Mouse (Mus musculus) small intestine, adult 2 months (tissue): ENCODE results near the gene Psmb4. TPM values are rescaled to one million over a fixed set of nuclear protein-coding genes. Genes with fewer than 3 reads are reported as not detected.
A peak's percentile ranks its signal among the peaks of the same experiment; 100 is the strongest.
"Not testable (repeated sequence)": the region's sequence is repeated elsewhere in the genome, so short reads cannot be mapped to it uniquely, and the experiment has no call there.

ENCODE experiments used
- H3K27ac ChIP-seq: fragments of 200-500 bp; 2 replicates; pipeline ENCODE4 v1.5.1; 2012; ENCODE audit warnings: low read depth, low read length, control low read depth, inconsistent platforms; ENCODE audit not compliant: insufficient read depth
- H3K27me3 ChIP-seq: fragments of 200-500 bp; 2 replicates; pipeline ENCODE4 v1.6.1; 2012; ENCODE audit warnings: mild to moderate bottlenecking, moderate library complexity, low read length, inconsistent platforms; ENCODE audit not compliant: control insufficient read depth, insufficient read depth
- H3K36me3 ChIP-seq: fragments of 200-500 bp; 2 replicates; pipeline ENCODE4 v1.6.1; 2012; ENCODE audit warnings: mild to moderate bottlenecking, low read length, control low read depth, inconsistent platforms; ENCODE audit not compliant: control insufficient read depth, insufficient read depth
- H3K4me1 ChIP-seq: fragments of 200-500 bp; 2 replicates; pipeline ENCODE4 v1.6.1; 2012; ENCODE audit warnings: low read length, inconsistent platforms, mixed read lengths; ENCODE audit not compliant: control insufficient read depth, insufficient read depth, insufficient read length
- H3K4me3 ChIP-seq: fragments of 200-500 bp; 2 replicates; pipeline ENCODE4 v1.5.1; 2012; ENCODE audit warnings: low read depth, mild to moderate bottlenecking, control low read depth, inconsistent platforms, low read length, moderate library complexity
- CTCF ChIP-seq: fragments of 200-500 bp; IDR thresholded peaks from 2 replicates; pipeline ENCODE4 v1.5.1; 2012; ENCODE audit warnings: low read depth, mild to moderate bottlenecking, control low read depth, inconsistent platforms, low read length, moderate library complexity, mixed read lengths; ENCODE audit not compliant: insufficient replicate concordance, insufficient read length; ENCODE audit errors: extremely low read depth
- POLR2A ChIP-seq: fragments of 200-500 bp; IDR thresholded peaks from 2 replicates; pipeline ENCODE4 v1.6.1; 2012; ENCODE audit warnings: low read depth, mild to moderate bottlenecking, control low read depth, inconsistent platforms, low read length, moderate library complexity
- WGBS: fragments of 180-500 bp; shearing (Covaris S2); methylation state at CpG from one replicate; pipeline ENCODE4 v1.1.7; 2018; 5-methylcytosine and 5-hydroxymethylcytosine counted together
- polyA plus RNA-seq: library from polyadenylated mRNA; depleted of rRNA; stranded (reverse); fragments of >200 nt; gene quantifications from 2 replicates; pipeline ENCODE4 v1.2.3, GENCODE M21; 2012

Gene Psmb4
- polyA plus RNA-seq, 1 experiment = 173 TPM

DNA sequence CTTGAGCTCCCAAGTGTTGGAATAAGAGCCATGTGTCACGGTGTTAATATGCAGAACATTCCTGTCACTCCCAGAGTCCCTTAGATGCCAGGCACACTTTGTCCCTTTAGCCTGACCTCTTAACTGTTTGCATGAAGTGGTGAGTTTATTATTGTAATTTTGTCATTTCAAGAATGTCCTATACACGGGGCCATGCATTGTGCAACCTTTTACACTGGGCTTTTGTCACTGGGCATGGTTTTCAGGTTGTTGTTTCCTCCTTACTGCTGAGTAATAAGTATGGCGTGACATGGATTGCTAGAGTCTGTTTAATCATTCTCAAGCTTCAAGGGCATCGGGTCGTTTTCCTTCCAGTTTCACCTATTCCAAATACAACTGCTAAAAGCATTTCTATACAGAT lies 27.0 kb upstream of the Psmb4 start:
- Histone ChIP-seq H3K4me1 (peaks cover 7% of the 10 kb centered on the region; the same call in 1 of the 2 replicates), H3K4me3 (no peak overlapping the region), H3K36me3 (no peaks in the 10 kb centered on the region), H3K27me3 (no peaks in the 10 kb centered on the region), H3K27ac (peak overlapping the region; percentile 46)
- TF ChIP-seq POLR2A = no peak
- no peak for TF ChIP-seq CTCF
- 21% methylated on average over 5 of the region's 5 CpGs for WGBS

DNA sequence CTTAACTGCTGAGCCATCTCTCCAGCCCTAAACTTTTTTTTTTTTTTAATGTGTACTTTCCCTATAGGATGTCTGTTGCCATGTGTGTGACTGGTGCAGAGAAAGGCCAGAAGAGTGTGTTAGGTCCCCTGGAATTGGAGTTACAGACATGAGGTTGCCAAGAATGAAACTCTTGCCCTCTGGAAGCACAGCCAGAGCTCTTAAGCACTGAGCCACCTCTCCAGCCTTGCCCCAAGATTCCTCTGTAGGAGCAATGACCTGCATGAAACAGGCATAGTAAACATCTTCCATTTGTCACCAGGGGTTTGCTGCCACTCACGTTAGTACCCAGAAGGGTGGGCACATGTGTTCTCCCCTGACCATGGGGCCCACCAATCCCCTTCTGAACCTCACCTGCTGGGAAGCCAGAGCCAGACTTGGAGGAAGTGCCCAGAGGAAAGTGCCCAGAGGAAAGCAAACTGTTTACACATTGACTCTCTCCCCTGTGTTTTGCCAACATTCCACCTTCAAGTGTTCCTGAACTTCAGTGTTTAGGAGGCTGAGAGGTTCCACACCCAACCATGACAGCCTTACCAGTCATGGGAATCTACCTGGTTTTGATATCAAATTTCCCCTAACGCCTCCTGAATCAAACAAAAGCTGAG lies 24.4 kb upstream of the Psmb4 start:
- TF ChIP-seq POLR2A (no peak), CTCF (no peak)
- Histone ChIP-seq H3K27ac (no peak overlapping the region), H3K36me3 (no peaks in the 10 kb centered on the region), H3K4me1 (peaks cover 4% of the 10 kb centered on the region; the same call in 1 of the 2 replicates), H3K27me3 (no peaks in the 10 kb centered on the region), H3K4me3 (no peak overlapping the region)
- WGBS = 64% methylated on average over 2 of the region's 2 CpGs

DNA sequence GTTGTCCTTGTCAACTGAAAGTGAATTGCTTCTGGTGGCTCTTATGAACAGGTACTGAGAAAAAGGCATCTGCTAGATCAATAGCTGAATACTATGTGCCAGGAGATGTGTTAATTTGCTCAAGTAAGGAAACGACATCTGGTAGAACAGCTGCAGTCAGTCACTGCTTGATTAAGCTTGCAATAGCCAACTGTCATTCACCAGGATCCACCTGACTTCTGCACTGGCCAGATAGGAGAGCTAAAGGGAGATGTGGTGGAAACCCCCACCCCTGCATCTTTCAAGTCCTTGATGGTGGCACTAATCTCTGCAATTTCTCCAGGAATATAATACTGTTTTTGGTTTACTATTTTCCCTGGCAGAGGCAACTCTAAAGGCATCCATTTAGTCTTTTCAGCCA lies 19.7 kb upstream of the Psmb4 start:
- 43% methylated on average over 1 of the region's 1 CpGs for WGBS

DNA sequence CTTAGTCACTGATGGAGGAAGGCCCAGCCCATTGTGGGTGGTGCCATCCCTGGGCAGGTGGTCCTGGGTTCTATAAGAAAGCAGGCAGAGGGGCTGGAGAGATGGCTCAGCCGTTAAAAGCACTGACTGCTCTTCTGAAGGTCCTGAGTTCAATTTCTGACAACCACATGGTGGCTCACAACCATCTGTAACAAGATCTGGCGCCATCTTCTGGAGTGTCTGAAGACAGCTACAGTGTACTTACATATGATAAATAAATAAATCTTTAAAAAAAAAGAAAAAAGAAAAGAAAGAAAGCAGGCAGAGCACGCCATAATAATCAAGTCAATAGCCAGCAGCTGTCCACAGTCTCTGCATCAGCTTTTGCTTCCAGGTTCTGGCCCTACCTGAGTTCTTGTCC lies 18.0 kb upstream of the Psmb4 start:
- not testable (repeated sequence) for H3K36me3 ChIP-seq, H3K27ac ChIP-seq, H3K4me3 ChIP-seq, H3K4me1 ChIP-seq, H3K27me3 ChIP-seq
- WGBS = 63% methylated on average over 3 of the region's 3 CpGs

More for the DNA sequence above, 19.7 kb upstream of the Psmb4 start:
- Histone ChIP-seq H3K27me3 (no peaks in the 10 kb centered on the region), H3K4me3 (no peak overlapping the region), H3K4me1 (no peaks in the 10 kb centered on the region), H3K36me3 (no peaks in the 10 kb centered on the region), H3K27ac (no peak overlapping the region)
- TF ChIP-seq POLR2A (no peak), CTCF (no peak)

DNA sequence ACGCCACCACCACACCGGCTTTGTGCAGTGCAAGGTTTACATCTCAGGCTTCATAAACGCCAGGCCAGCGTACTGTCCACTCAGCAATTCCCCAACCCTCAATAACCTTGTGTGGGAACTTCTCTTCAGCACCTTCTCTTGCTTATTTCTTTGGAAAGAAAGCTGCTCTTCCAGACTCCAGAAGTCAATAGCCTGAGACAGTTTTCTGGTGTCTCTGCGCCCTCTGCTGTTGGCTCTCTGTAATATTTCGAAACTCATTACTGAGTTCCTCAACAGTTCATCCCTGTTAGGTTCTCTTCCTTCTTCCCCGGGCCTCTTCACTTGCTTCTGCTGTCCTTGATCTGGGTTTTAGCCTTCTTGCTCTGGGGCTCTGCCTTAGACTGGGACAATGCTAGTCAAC lies 16.0 kb upstream of the Psmb4 start:
- Histone ChIP-seq H3K4me3 (no peak overlapping the region), H3K36me3 (no peaks in the 10 kb centered on the region), H3K4me1 (no peaks in the 10 kb centered on the region), H3K27ac (no peak overlapping the region), H3K27me3 (no peaks in the 10 kb centered on the region)
- 0 out of 2 replicates have a peak, but pooled peaks have one; percentile 12 for TF ChIP-seq CTCF
- TF ChIP-seq POLR2A = no peak
- WGBS = 24% methylated on average over 7 of the region's 7 CpGs

DNA sequence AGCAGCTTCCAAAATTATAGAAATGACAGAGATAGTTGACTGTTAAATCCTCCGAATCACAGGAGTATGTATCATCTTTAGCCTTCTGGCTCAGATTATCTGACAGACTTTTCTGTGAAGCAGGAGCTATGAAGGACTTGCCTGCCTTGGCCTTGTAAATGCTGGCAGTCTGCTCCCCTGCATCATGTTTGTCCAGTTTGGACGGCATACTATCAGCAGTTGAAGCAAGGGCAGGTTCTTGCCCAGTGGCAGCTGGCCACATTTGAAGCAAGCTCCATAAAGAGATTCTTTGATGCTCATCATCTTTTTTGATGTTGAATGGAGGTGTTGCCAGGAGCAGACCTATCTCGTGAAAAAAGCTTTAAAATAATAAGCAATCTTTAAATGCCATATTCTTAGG lies 7.3 kb upstream of the Psmb4 start:
- Histone ChIP-seq H3K4me1 (no peaks in the 10 kb centered on the region), H3K27me3 (no peaks in the 10 kb centered on the region), H3K27ac (no peak overlapping the region), H3K4me3 (no peak overlapping the region), H3K36me3 (no peaks in the 10 kb centered on the region)
- no peak for TF ChIP-seq CTCF
- TF ChIP-seq POLR2A = no peak
- WGBS = 58% methylated on average over 3 of the region's 3 CpGs

DNA sequence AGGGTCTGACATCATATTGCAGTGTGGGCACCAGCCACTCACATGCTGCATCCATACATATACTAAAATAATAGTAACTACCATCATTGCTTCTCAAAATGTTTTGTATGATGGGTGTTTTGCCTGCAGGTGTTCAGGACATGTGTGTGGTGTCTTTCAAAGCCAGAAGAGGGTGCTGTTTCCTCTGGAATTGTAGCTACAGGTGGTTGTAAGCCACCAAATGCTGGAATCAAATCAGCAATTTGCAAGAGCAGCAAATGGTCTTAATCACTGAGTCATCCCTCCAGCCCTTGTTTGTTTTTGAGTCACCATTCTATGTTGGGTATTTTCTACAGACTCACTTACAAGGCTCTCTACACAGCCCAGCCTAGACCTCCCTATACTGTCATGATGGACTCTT lies 1.8 kb upstream of the Psmb4 start:
- Histone ChIP-seq H3K36me3 (peaks cover 18% of the 10 kb centered on the region), H3K27ac (no peak overlapping the region), H3K27me3 (no peaks in the 10 kb centered on the region), H3K4me3 (no peak overlapping the region), H3K4me1 (peaks cover 6% of the 10 kb centered on the region; the same call in 1 of the 2 replicates)
- TF ChIP-seq POLR2A (no peak), CTCF (no peak)
